Mouse (Mus musculus) hindbrain, embryonic 16.5 days (tissue): ENCODE measurements around the gene Gm17387. TPM values are rescaled to one million over a fixed set of nuclear protein-coding genes. Genes with fewer than 3 reads are reported as not detected.

Source experiments
- ATAC-seq: fragments of 200-750 bp; cut with Nextera tagmentation; 2 replicates; pipeline ENCODE4 v1.8.0; 2017; ENCODE audit warnings: moderate TSS enrichment, moderate library complexity
- H3K27ac ChIP-seq: fragments of 300-500 bp; sonication (generic); 2 replicates; pipeline ENCODE4 v1.5.1; 2014; ENCODE audit warnings: low read depth, mild to moderate bottlenecking, control low read depth, low read length, moderate library complexity
- H3K27me3 ChIP-seq: fragments of 300-500 bp; sonication (generic); replicated peaks from 2 replicates; pipeline ENCODE4 v1.6.1; 2014; ENCODE audit warnings: low read length; ENCODE audit not compliant: control insufficient read depth, insufficient read depth
- H3K36me3 ChIP-seq: fragments of 300-500 bp; sonication (generic); 2 replicates; pipeline ENCODE4 v1.6.1; 2014; ENCODE audit warnings: mild to moderate bottlenecking, low read length, moderate library complexity, mixed read lengths; ENCODE audit not compliant: control insufficient read depth, insufficient read depth
- H3K4me1 ChIP-seq: fragments of 300-500 bp; sonication (generic); 2 replicates; pipeline ENCODE4 v1.6.1; 2014; ENCODE audit warnings: low read depth, low read length; ENCODE audit not compliant: control insufficient read depth, insufficient read depth
- H3K4me2 ChIP-seq: fragments of 300-500 bp; sonication (generic); 2 replicates; pipeline ENCODE4 v1.6.1; 2014; ENCODE audit warnings: mild to moderate bottlenecking, low read length, control low read depth, moderate library complexity
- H3K4me3 ChIP-seq: fragments of 300-500 bp; sonication (generic); 2 replicates; pipeline ENCODE4 v1.5.1; 2014; ENCODE audit warnings: mild to moderate bottlenecking, low read length, control low read depth, moderate library complexity
- H3K9ac ChIP-seq: fragments of 300-500 bp; sonication (generic); 2 replicates; pipeline ENCODE4 v1.6.1; 2014; ENCODE audit warnings: low read depth, mild to moderate bottlenecking, control low read depth, low read length, moderate library complexity
- H3K9me3 ChIP-seq: fragments of 300-500 bp; sonication (generic); 2 replicates; pipeline ENCODE4 v1.6.1; 2014; ENCODE audit warnings: mild to moderate bottlenecking, low read length, moderate library complexity; ENCODE audit not compliant: control insufficient read depth
- WGBS: fragments of 180-500 bp; shearing (Covaris S2); extraction: QIAGEN DNeasy Blood & Tissue Kit; methylation state at CpG from one replicate; pipeline ENCODE4 v1.1.7; 2014; 5-methylcytosine and 5-hydroxymethylcytosine counted together
- polyA plus RNA-seq: library from polyadenylated mRNA; unstranded; fragments of >200 nt; fragmentation: Nextera tagmentation; extraction: Ambion mirVana; gene quantifications from 2 replicates; pipeline ENCODE4 v1.2.1, GENCODE M21; 2015

Gene Gm17387
- not detected in 2 replicates for polyA plus RNA-seq

GRCm38 (mm10) chr7:141028831-141029230 lies at the start of gene Gm17387:
Gene Gm17387, plus strand, starts transcription at chr7:141029131.
- no peaks in the 10 kb centered on the region for H3K36me3 ChIP-seq
- H3K4me1 ChIP-seq, result peaks cover 4% of the 10 kb centered on the region; the same call in 1 of the 2 replicates
- ATAC-seq, result no peak
- H3K4me2 ChIP-seq, result no peak within 1 kb of the TSS
- WGBS, result 96% methylated on average over 2 of the region's 2 CpGs
- no peak within 1 kb of the TSS for H3K27ac ChIP-seq
- no peak within 1 kb of the TSS for H3K4me3 ChIP-seq
- H3K9me3 ChIP-seq, result no peaks in the 10 kb centered on the region
- H3K27me3 ChIP-seq, result no peaks in the 10 kb centered on the region
- no peak within 1 kb of the TSS for H3K9ac ChIP-seq

GRCm38 (mm10) chr7:140981704-140982103 lies 47.2 kb upstream of the Gm17387 start:
- Histone ChIP-seq H3K9ac (no peak overlapping the region), H3K27ac (no peak overlapping the region), H3K36me3 (no peaks in the 10 kb centered on the region), H3K9me3 (no peaks in the 10 kb centered on the region), H3K4me2 (no peak overlapping the region), H3K4me3 (no peak overlapping the region), H3K27me3 (no peaks in the 10 kb centered on the region), H3K4me1 (no peaks in the 10 kb centered on the region)
- WGBS, result 97% methylated on average over 8 of the region's 8 CpGs
- no peak for ATAC-seq

- H3K4me1 ChIP-seq, result no peaks in the 10 kb centered on the region
- no peak overlapping the region for H3K4me2 ChIP-seq
- no peak overlapping the region for H3K27ac ChIP-seq
- no peaks in the 10 kb centered on the region for H3K27me3 ChIP-seq
- WGBS, result 94% methylated on average over 7 of the region's 7 CpGs
- ATAC-seq, result no peak
- no peaks in the 10 kb centered on the region for H3K36me3 ChIP-seq
- H3K9ac ChIP-seq, result no peak overlapping the region
- no peak overlapping the region for H3K4me3 ChIP-seq
- no peaks in the 10 kb centered on the region for H3K9me3 ChIP-seq
Measured at GRCm38 (mm10) chr7:140982971-140983370, 46.0 kb upstream of the Gm17387 start.

- Histone ChIP-seq H3K9me3 (no peaks in the 10 kb centered on the region), H3K36me3 (no peaks in the 10 kb centered on the region), H3K9ac (no peak overlapping the region), H3K4me3 (no peak overlapping the region), H3K27ac (no peak overlapping the region), H3K27me3 (no peaks in the 10 kb centered on the region), H3K4me2 (no peak overlapping the region), H3K4me1 (no peaks in the 10 kb centered on the region)
- 87% methylated on average over 17 of the region's 17 CpGs for WGBS
- no peak for ATAC-seq
Measured at GRCm38 (mm10) chr7:140987182-140988138, 41.5 kb upstream of the Gm17387 start.

- H3K27ac ChIP-seq, result no peak overlapping the region
- no peak for ATAC-seq
- H3K36me3 ChIP-seq, result no peaks in the 10 kb centered on the region
- no peak overlapping the region for H3K9ac ChIP-seq
- no peak overlapping the region for H3K4me2 ChIP-seq
- no peaks in the 10 kb centered on the region for H3K4me1 ChIP-seq
- H3K9me3 ChIP-seq, result no peaks in the 10 kb centered on the region
- no peak overlapping the region for H3K4me3 ChIP-seq
- 75% methylated on average over 4 of the region's 4 CpGs for WGBS
- no peaks in the 10 kb centered on the region for H3K27me3 ChIP-seq
Measured at GRCm38 (mm10) chr7:140989022-140989421, 39.9 kb upstream of the Gm17387 start.

GRCm38 (mm10) chr7:140990185-140990584 lies 38.7 kb upstream of the Gm17387 start:
- Histone ChIP-seq H3K4me3 (no peak overlapping the region), H3K9ac (no peak overlapping the region), H3K9me3 (no peaks in the 10 kb centered on the region), H3K36me3 (no peaks in the 10 kb centered on the region), H3K27ac (no peak overlapping the region), H3K27me3 (no peaks in the 10 kb centered on the region), H3K4me1 (no peaks in the 10 kb centered on the region), H3K4me2 (no peak overlapping the region)
- ATAC-seq, result no peak
- WGBS, result 80% methylated on average over 6 of the region's 6 CpGs

GRCm38 (mm10) chr7:140990622-140991021 lies 38.3 kb upstream of the Gm17387 start:
- Histone ChIP-seq H3K4me1 (no peaks in the 10 kb centered on the region), H3K9me3 (no peaks in the 10 kb centered on the region)
- WGBS, result 75% methylated on average over 5 of the region's 5 CpGs

GRCm38 (mm10) chr7:140991117-140991689 lies 37.7 kb upstream of the Gm17387 start:
- Histone ChIP-seq H3K36me3 (no peaks in the 10 kb centered on the region), H3K4me2 (no peak overlapping the region), H3K9me3 (no peaks in the 10 kb centered on the region), H3K27me3 (no peaks in the 10 kb centered on the region), H3K27ac (no peak overlapping the region), H3K9ac (no peak overlapping the region), H3K4me3 (no peak overlapping the region), H3K4me1 (no peaks in the 10 kb centered on the region)
- no peak for ATAC-seq
- WGBS, result 85% methylated on average over 14 of the region's 14 CpGs

More at GRCm38 (mm10) chr7:140990622-140991021, 38.3 kb upstream of the Gm17387 start:
- no peak overlapping the region for H3K4me3 ChIP-seq
- no peak overlapping the region for H3K4me2 ChIP-seq
- no peak overlapping the region for H3K27ac ChIP-seq
- H3K36me3 ChIP-seq, result no peaks in the 10 kb centered on the region
- H3K9ac ChIP-seq, result no peak overlapping the region
- ATAC-seq, result no peak
- H3K27me3 ChIP-seq, result no peaks in the 10 kb centered on the region

- no peaks in the 10 kb centered on the region for H3K36me3 ChIP-seq
- H3K9ac ChIP-seq, result no peak overlapping the region
- H3K4me3 ChIP-seq, result no peak overlapping the region
- no peaks in the 10 kb centered on the region for H3K9me3 ChIP-seq
- no peak overlapping the region for H3K27ac ChIP-seq
- no peaks in the 10 kb centered on the region for H3K4me1 ChIP-seq
- ATAC-seq, result no peak
- no peak overlapping the region for H3K4me2 ChIP-seq
- WGBS, result 72% methylated on average over 1 of the region's 1 CpGs
- H3K27me3 ChIP-seq, result no peaks in the 10 kb centered on the region
Measured at GRCm38 (mm10) chr7:140997817-140998216, 31.1 kb upstream of the Gm17387 start.
